Mouse (Mus musculus) embryo, embryonic 10 days (tissue): ENCODE results near the gene Psmc2.

ENCODE experiments used
- DNase-seq: peaks from one replicate; pipeline ENCODE4 v3.0.0-alpha.2; 2015; ENCODE audit warnings: low spot score

The Psmc2 gene

GRCm38 (mm10) chr5:21804837-21805236 is 19.8 kb downstream of the Psmc2 start:
- DNase-seq = no peak

GRCm38 (mm10) chr5:21810924-21811323 is 25.8 kb downstream of the Psmc2 start:
- no peak for DNase-seq

- DNase-seq = peak; percentile 69
Measured at GRCm38 (mm10) chr5:21813994-21814393, 28.9 kb downstream of the Psmc2 start.

DNA sequence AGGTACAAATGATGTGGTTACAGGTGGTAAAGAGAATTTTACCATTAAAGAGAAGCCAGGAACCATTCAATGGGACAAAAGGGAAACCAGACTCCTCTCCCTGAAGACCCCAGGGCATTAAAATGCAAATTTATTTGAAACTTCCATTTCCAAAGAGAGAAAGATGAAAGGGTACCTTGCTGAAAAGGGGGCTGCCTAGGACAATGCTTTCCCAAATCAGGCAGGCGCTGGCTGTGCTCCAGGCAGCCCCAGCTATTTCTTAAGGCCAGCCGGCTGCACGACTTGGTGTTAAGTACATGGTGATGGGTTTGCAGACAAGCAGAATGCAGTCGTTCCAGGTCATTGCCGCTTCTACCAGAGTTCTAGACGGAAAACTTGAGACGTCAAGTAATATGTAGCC is 41.3 kb downstream of the Psmc2 start:
- DNase-seq = no peak

DNA sequence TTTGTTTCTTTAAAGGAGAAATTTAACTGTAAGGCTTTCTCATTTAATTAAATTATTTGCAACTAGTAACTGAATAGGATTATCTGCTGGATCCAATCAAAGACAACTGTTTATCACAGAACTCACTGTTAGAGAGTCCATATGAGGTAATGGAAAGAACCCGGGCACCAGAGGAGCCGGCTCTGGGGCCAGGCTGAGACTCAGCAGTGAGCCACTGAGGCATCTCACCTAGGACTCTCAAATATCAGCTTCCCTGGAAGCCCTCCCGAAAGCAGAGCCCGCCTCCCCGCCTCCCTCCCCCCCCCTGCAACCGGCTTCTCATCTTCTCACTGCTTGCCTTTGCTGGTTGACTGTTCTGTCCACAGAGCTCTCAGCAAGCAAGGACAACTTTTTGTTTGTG is 42.6 kb downstream of the Psmc2 start:
- no peak for DNase-seq

DNA sequence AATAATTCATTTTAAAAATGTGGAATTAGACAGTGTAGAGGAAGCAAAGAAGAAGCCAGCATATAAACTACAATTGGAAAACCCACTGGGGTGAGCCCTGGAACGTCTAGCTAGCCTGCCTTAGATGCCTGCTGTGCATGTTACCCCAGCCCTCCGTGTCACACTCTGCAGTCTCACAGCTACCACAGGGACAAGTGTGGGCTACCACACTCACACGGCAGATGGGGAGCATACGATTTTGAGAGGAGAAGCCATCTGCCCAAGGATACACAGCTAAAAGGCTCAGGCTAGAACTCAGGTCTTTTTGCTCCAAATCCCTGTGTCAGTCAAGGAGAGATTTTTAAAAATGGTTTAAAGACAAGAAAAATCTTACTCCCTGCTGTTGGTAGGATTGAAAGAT is 43.8 kb downstream of the Psmc2 start:
- no peak for DNase-seq

- DNase-seq = no peak
Measured at GRCm38 (mm10) chr5:21831761-21832160, 46.7 kb downstream of the Psmc2 start.

- no peak for DNase-seq
Measured at GRCm38 (mm10) chr5:21844676-21845075, 59.6 kb downstream of the Psmc2 start.

GRCm38 (mm10) chr5:21846616-21847290 is 61.7 kb downstream of the Psmc2 start:
- no peak for DNase-seq

- no peak for DNase-seq
Measured at GRCm38 (mm10) chr5:21847438-21847837, 62.4 kb downstream of the Psmc2 start.

DNA sequence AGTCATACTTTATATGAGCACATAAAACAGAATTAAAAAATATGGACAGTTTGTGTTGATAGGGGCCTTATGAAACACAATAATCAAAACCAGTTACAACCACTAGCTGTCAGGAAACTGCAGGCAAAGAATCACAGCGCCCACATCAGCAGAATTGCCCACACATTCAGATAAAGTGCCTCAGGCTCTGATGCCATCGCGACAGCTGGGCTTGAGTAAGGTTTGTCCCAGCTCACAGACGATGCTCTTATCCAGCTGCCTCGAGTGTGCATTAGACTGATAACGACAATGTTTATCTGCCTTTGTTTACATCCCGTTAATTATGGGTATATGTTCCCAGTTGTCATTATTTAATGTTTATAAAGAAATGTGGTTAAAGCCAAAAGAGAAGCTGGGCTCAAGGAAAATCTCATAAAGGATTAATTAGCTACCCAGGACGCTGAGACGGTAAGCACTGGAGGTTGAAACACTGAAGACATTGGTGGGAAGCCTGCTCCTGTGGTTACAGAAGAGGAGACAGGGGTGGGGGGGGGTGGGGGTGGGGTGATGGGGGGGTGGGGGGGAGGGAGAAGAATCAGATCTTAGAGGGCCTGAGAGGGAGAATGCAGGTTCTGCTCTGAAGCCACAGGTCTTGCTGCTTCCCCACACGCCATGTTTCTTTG is 66.7 kb downstream of the Psmc2 start:
- no peak for DNase-seq
